Mouse (Mus musculus): Measurements from ENCODE around the gene Kat2b.
"Not testable (repeated sequence)": the region's sequence is repeated elsewhere in the genome, so short reads cannot be mapped to it uniquely, and the experiment has no call there.

The Kat2b gene

GRCm38 (mm10) chr17:53566161-53566918, at the start of gene Kat2b:
Gene Kat2b (plus strand): TSS chr17:53566861.
- peak; percentile 39 for DNase-seq (ENCODE audit: low spot score)

DNA sequence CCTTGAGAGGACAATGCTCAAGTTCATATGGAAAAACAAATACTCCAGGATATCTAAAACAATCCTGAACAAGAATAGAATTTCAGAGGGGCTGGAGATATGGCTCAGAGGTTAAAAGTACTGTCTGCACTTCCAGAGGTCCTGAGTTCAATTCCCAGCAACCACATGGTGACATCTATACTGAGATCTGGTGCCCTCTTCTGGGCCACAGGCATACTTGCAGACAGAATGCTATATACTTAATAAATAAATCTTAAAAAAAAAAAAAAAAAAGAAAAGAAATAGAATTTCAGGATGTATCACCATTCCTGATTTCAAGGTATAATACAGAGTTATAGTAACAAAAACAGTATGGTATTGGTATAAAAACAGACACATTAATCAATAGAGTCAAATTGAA, 47.3 kb upstream of the Kat2b start:
- DNase-seq (ENCODE audit: low spot score) = no peak

GRCm38 (mm10) chr17:53520509-53520908, 46.2 kb upstream of the Kat2b start:
- no peak for DNase-seq (ENCODE audit: low spot score)

GRCm38 (mm10) chr17:53528034-53528433, 38.6 kb upstream of the Kat2b start:
- no peak for DNase-seq (ENCODE audit: low spot score)

DNA sequence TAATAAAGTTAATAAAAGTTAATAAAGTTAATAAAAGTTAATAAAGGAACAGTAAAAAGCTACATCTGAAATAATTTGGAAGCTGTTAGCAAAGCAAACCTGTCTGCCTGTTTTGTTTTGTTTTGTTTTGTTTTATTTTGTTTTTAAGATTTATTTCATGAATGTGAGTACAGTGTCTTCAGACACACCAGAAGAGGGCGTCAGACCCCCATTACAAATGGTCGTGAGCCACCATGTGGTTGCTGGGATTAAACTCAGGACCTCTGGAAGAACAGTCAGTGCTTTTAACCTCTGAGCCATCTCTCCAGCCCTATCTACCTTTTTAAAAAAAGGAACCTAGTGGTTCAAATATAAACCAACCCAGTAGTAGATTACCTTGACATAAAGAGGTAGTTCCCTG, 35.5 kb upstream of the Kat2b start:
- DNase-seq (ENCODE audit: low spot score) = peak; percentile 12

DNA sequence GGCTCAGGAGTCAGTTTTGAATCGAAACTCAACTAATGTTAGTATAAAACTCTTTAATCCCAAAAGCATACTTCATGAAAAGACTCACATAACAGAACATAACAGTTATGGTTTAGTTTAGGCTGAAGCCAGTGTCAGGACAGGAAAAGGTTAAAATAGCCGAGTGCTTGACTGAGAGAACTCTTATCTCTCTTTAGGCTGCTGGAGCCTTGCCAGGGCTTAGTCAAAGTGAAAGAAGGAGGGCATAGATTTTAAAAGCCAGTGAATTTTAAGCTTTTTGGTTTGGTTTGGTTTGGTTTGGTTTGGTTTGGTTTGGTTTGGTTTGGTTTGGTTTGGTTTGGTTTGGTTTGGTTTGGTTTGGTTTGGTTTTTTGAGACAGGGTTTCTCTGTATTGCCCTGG, 34.2 kb upstream of the Kat2b start:
- DNase-seq (ENCODE audit: low spot score) = no peak

GRCm38 (mm10) chr17:53539351-53539750, 27.3 kb upstream of the Kat2b start, which contains the start of gene Pp2d1:
Gene Pp2d1 (minus strand): TSS chr17:53539451.
- DNase-seq (ENCODE audit: low spot score) = not testable (repeated sequence)

GRCm38 (mm10) chr17:53542536-53542935, 24.1 kb upstream of the Kat2b start:
- DNase-seq (ENCODE audit: low spot score) = no peak

- no peak for DNase-seq (ENCODE audit: low spot score)
Observed at GRCm38 (mm10) chr17:53543591-53544324, 22.9 kb upstream of the Kat2b start.

- no peak for DNase-seq (ENCODE audit: low spot score)
Observed at GRCm38 (mm10) chr17:53551306-53552299, 15.1 kb upstream of the Kat2b start.

- DNase-seq (ENCODE audit: low spot score) = no peak
Observed at GRCm38 (mm10) chr17:53554088-53554487, 12.6 kb upstream of the Kat2b start.

- DNase-seq (ENCODE audit: low spot score) = no peak
Observed at GRCm38 (mm10) chr17:53554813-53555212, 11.8 kb upstream of the Kat2b start.

- no peak for DNase-seq (ENCODE audit: low spot score)
Observed at GRCm38 (mm10) chr17:53557443-53557842, 9.2 kb upstream of the Kat2b start.

DNA sequence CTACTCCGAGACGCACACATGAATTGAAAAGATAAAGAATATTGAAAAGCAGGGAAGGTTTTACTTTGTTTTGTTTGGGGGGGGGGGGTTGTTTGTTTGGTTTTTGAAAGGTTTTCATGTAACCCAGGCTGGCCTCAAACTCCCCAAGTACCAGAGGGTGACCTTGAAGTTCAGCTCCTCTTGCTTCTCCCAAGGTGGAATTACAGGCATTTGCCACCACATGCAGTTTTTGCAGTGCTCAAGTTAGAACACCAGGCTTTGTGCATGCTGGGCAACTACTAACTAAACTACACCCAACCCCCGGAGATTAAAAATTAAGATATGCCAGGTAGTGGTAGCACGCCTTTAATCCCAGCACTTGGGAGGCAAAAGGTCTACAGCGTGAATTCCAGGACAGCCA, 7.0 kb upstream of the Kat2b start:
- no peak for DNase-seq (ENCODE audit: low spot score)

GRCm38 (mm10) chr17:53561458-53562029, 5.1 kb upstream of the Kat2b start:
- DNase-seq (ENCODE audit: low spot score) = no peak

- no peak for DNase-seq (ENCODE audit: low spot score)
Observed at GRCm38 (mm10) chr17:53564837-53565236, 1.8 kb upstream of the Kat2b start.

- peak; percentile 69 for DNase-seq (ENCODE audit: low spot score)
Observed at GRCm38 (mm10) chr17:53566919-53567345, 271 bp downstream of the Kat2b start.

DNA sequence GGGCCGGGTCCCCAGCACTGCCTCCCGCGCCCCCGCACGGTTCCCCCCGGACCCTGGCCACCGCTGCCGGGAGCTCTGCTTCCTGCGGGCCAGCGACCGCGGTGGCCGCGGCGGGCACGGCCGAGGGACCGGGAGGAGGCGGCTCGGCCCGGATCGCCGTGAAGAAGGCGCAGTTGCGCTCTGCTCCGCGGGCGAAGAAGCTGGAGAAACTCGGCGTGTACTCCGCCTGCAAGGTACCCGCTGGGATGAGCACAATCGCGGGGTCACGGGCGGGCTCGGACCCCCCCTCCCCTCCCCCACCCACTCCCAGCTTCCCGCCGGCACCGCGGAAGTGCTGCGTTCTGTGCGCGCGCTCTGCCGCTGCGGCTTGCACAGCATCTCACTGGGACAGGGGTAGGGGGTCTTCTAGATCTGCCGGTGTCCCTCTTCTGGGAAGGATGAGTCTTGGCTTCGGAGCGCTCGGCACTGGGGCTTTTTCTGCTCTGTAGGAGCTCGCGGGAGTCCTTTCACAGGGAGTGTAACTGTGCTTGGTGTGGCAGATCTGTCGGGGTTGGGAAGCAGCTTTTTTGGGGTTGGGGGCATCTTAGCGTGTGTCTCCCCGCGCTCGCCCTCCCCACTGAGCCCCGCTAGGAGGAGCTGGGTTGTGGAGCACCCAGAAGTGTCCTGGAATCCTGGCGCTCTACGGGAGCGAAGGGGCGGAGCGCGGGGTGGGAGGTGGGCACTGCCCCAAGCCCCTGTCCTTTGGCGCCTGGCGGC, 863 bp downstream of the Kat2b start:
- DNase-seq (ENCODE audit: low spot score) = peak; percentile 29

DNA sequence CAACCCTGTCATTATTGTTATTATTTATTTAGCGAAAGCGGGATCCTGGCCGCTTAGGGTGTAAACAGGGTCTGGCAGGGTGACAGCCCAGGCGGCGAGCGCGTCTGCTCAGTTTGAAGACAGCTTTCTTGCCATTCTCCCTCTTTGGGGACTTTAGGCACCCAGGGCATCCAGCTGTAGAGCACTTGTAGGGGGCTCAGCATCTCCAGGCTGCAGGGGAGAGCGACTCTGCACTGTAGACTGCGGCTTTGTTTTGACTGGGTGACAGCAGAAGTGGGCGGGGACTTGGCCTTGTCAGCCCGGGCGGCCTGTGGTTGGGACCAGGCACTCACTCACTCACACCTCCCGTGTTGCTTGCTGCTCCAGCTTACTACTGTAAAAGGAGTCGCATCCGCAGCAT, 1.5 kb downstream of the Kat2b start:
- peak; percentile 84 for DNase-seq (ENCODE audit: low spot score)

- DNase-seq (ENCODE audit: low spot score) = no peak
Observed at GRCm38 (mm10) chr17:53568734-53569386, 2.2 kb downstream of the Kat2b start.

All from T-cell, adult 2 months (primary cell).